Mouse (Mus musculus): ENCODE results near the gene Pgm2l1.

DNA sequence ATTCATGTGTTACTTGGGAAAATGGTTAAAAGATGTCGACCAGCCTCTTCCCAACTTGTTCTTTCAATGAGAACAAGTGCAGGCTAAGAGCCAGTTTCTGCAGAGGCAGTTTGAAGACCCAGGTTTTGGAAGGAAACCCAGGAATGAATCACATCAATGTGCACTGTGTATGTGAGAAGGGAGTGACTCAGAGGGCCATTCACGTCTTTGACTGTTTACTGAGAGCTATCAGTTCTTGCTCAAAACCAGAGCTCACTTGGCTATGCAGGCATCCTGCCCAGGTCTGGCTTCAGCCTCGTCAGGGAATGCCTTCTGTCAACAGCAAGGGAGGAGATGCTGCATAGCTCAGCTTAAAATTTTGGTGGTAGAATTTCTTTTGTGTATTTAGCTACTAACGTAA, 75.1 kb downstream of the Pgm2l1 start:
- no peak for TF ChIP-seq GATA1 (IDR thresholded peaks at IDR 0.05; ENCODE audit: borderline replicate concordance, low read length)
- TF ChIP-seq FLI1 (IDR thresholded peaks at IDR 0.05; ENCODE audit: low read length), result no peak
